Mouse (Mus musculus): ENCODE data around the gene Prkca. TPM values are rescaled to one million over a fixed set of nuclear protein-coding genes. Genes with fewer than 3 reads are reported as not detected.

Prkca gene
- polyA plus RNA-seq, 1 experiment from 2014 or later = 4.5 TPM

- Histone ChIP-seq H3K4me1 (ENCODE audit: control insufficient read depth, insufficient read depth, low read length) (peaks cover 7% of the 10 kb centered on the region; the same call in 1 of the 2 replicates), H3K27ac (ENCODE audit: low read depth, low read length) (no peak overlapping the region), H3K4me3 (ENCODE audit: low read depth, low read length) (no peak overlapping the region), H3K27me3 (ENCODE audit: control insufficient read depth, insufficient read depth, low read length) (no peaks in the 10 kb centered on the region), H3K36me3 (ENCODE audit: control insufficient read depth, insufficient read depth, low read length) (no peaks in the 10 kb centered on the region), H3K4me2 (no peak overlapping the region), H3K9ac (ENCODE audit: low read length) (no peak overlapping the region), H3K9me3 (ENCODE audit: control insufficient read depth, low read length) (no peaks in the 10 kb centered on the region)
- 81% methylated on average over 4 of the region's 4 CpGs for WGBS
- ATAC-seq (ENCODE audit: low FRiP score) = no peak
- DNase-seq (ENCODE audit: low spot score, missing footprints) = no peak
Observed at GRCm38 (mm10) chr11:108228497-108228896, 115.2 kb downstream of the Prkca start.

- no peak for ATAC-seq (ENCODE audit: low FRiP score)
- 93% methylated on average over 5 of the region's 5 CpGs for WGBS
- H3K4me1 ChIP-seq (ENCODE audit: control insufficient read depth, insufficient read depth, low read length) = peaks cover 7% of the 10 kb centered on the region; the same call in 1 of the 2 replicates
Observed at GRCm38 (mm10) chr11:108226248-108226647, 117.5 kb downstream of the Prkca start.

GRCm38 (mm10) chr11:108224233-108224973 lies 119.3 kb downstream of the Prkca start:
- Histone ChIP-seq H3K4me2 (no peak overlapping the region), H3K27me3 (ENCODE audit: control insufficient read depth, insufficient read depth, low read length) (no peaks in the 10 kb centered on the region; the same call in 1 of the 2 replicates), H3K4me1 (ENCODE audit: control insufficient read depth, insufficient read depth, low read length) (peaks cover 7% of the 10 kb centered on the region; the same call in 1 of the 2 replicates), H3K9ac (ENCODE audit: low read length) (no peak overlapping the region), H3K9me3 (ENCODE audit: control insufficient read depth, low read length) (no peaks in the 10 kb centered on the region), H3K4me3 (ENCODE audit: low read depth, low read length) (no peak overlapping the region), H3K36me3 (ENCODE audit: control insufficient read depth, insufficient read depth, low read length) (no peaks in the 10 kb centered on the region), H3K27ac (ENCODE audit: low read depth, low read length) (no peak overlapping the region)
- WGBS = 44% methylated on average over 11 of the region's 11 CpGs
- no peak for ATAC-seq (ENCODE audit: low FRiP score)
- no peak for DNase-seq (ENCODE audit: low spot score, missing footprints)

More at GRCm38 (mm10) chr11:108226248-108226647, 117.5 kb downstream of the Prkca start:
- Histone ChIP-seq H3K9ac (ENCODE audit: low read length) (no peak overlapping the region), H3K36me3 (ENCODE audit: control insufficient read depth, insufficient read depth, low read length) (no peaks in the 10 kb centered on the region), H3K9me3 (ENCODE audit: control insufficient read depth, low read length) (no peaks in the 10 kb centered on the region), H3K4me3 (ENCODE audit: low read depth, low read length) (no peak overlapping the region), H3K27me3 (ENCODE audit: control insufficient read depth, insufficient read depth, low read length) (no peaks in the 10 kb centered on the region; the same call in 1 of the 2 replicates), H3K4me2 (no peak overlapping the region), H3K27ac (ENCODE audit: low read depth, low read length) (no peak overlapping the region)
- DNase-seq (ENCODE audit: low spot score, missing footprints) = no peak

- no peak overlapping the region for H3K9ac ChIP-seq (ENCODE audit: low read length)
- no peaks in the 10 kb centered on the region for H3K36me3 ChIP-seq (ENCODE audit: control insufficient read depth, insufficient read depth, low read length)
- DNase-seq (ENCODE audit: low spot score, missing footprints) (no peak), ATAC-seq (ENCODE audit: low FRiP score) (no peak)
- no peak overlapping the region for H3K4me2 ChIP-seq
- H3K4me1 ChIP-seq (ENCODE audit: control insufficient read depth, insufficient read depth, low read length) = peaks cover 7% of the 10 kb centered on the region; the same call in 1 of the 2 replicates
- no peak overlapping the region for H3K27ac ChIP-seq (ENCODE audit: low read depth, low read length)
- 49% methylated on average over 13 of the region's 13 CpGs for WGBS
- H3K4me3 ChIP-seq (ENCODE audit: low read depth, low read length) = no peak overlapping the region
- no peaks in the 10 kb centered on the region for H3K9me3 ChIP-seq (ENCODE audit: control insufficient read depth, low read length)
- no peaks in the 10 kb centered on the region; the same call in 1 of the 2 replicates for H3K27me3 ChIP-seq (ENCODE audit: control insufficient read depth, insufficient read depth, low read length)
Observed at GRCm38 (mm10) chr11:108223613-108224232, 120.0 kb downstream of the Prkca start.

GRCm38 (mm10) chr11:108223154-108223553 lies 120.6 kb downstream of the Prkca start:
- 84% methylated on average over 6 of the region's 6 CpGs for WGBS

GRCm38 (mm10) chr11:108222616-108223015 lies 121.1 kb downstream of the Prkca start:
- DNase-seq (ENCODE audit: low spot score, missing footprints) (no peak), ATAC-seq (ENCODE audit: low FRiP score) (no peak)
- no peak overlapping the region for H3K9ac ChIP-seq (ENCODE audit: low read length)
- no peak overlapping the region for H3K4me2 ChIP-seq
- peaks cover 7% of the 10 kb centered on the region; the same call in 1 of the 2 replicates for H3K4me1 ChIP-seq (ENCODE audit: control insufficient read depth, insufficient read depth, low read length)
- no peaks in the 10 kb centered on the region for H3K9me3 ChIP-seq (ENCODE audit: control insufficient read depth, low read length)
- WGBS = 88% methylated on average over 8 of the region's 8 CpGs
- H3K4me3 ChIP-seq (ENCODE audit: low read depth, low read length) = no peak overlapping the region
- no peak overlapping the region for H3K27ac ChIP-seq (ENCODE audit: low read depth, low read length)
- no peaks in the 10 kb centered on the region; the same call in 1 of the 2 replicates for H3K27me3 ChIP-seq (ENCODE audit: control insufficient read depth, insufficient read depth, low read length)
- H3K36me3 ChIP-seq (ENCODE audit: control insufficient read depth, insufficient read depth, low read length) = no peaks in the 10 kb centered on the region

More at GRCm38 (mm10) chr11:108223154-108223553, 120.6 kb downstream of the Prkca start:
- DNase-seq (ENCODE audit: low spot score, missing footprints) (no peak), ATAC-seq (ENCODE audit: low FRiP score) (no peak)
- Histone ChIP-seq H3K4me1 (ENCODE audit: control insufficient read depth, insufficient read depth, low read length) (peaks cover 7% of the 10 kb centered on the region; the same call in 1 of the 2 replicates), H3K4me3 (ENCODE audit: low read depth, low read length) (no peak overlapping the region), H3K27me3 (ENCODE audit: control insufficient read depth, insufficient read depth, low read length) (no peaks in the 10 kb centered on the region; the same call in 1 of the 2 replicates), H3K9ac (ENCODE audit: low read length) (no peak overlapping the region), H3K36me3 (ENCODE audit: control insufficient read depth, insufficient read depth, low read length) (no peaks in the 10 kb centered on the region), H3K27ac (ENCODE audit: low read depth, low read length) (no peak overlapping the region), H3K4me2 (no peak overlapping the region), H3K9me3 (ENCODE audit: control insufficient read depth, low read length) (no peaks in the 10 kb centered on the region)

- peaks cover 7% of the 10 kb centered on the region; the same call in 1 of the 2 replicates for H3K4me1 ChIP-seq (ENCODE audit: control insufficient read depth, insufficient read depth, low read length)
- H3K4me2 ChIP-seq = no peak overlapping the region
- no peak overlapping the region for H3K27ac ChIP-seq (ENCODE audit: low read depth, low read length)
- no peaks in the 10 kb centered on the region for H3K9me3 ChIP-seq (ENCODE audit: control insufficient read depth, low read length)
- no peak overlapping the region for H3K9ac ChIP-seq (ENCODE audit: low read length)
- 89% methylated on average over 3 of the region's 3 CpGs for WGBS
- H3K36me3 ChIP-seq (ENCODE audit: control insufficient read depth, insufficient read depth, low read length) = no peaks in the 10 kb centered on the region
- H3K4me3 ChIP-seq (ENCODE audit: low read depth, low read length) = no peak overlapping the region
- DNase-seq (ENCODE audit: low spot score, missing footprints) = no peak
- H3K27me3 ChIP-seq (ENCODE audit: control insufficient read depth, insufficient read depth, low read length) = no peaks in the 10 kb centered on the region; the same call in 1 of the 2 replicates
- ATAC-seq (ENCODE audit: low FRiP score) = no peak
Observed at GRCm38 (mm10) chr11:108222026-108222425, 121.7 kb downstream of the Prkca start.

- DNase-seq (ENCODE audit: low spot score, missing footprints) (no peak), ATAC-seq (ENCODE audit: low FRiP score) (no peak)
- no peak overlapping the region for H3K4me3 ChIP-seq (ENCODE audit: low read depth, low read length)
- peaks cover 7% of the 10 kb centered on the region; the same call in 1 of the 2 replicates for H3K4me1 ChIP-seq (ENCODE audit: control insufficient read depth, insufficient read depth, low read length)
- no peak overlapping the region for H3K9ac ChIP-seq (ENCODE audit: low read length)
- no peak overlapping the region for H3K4me2 ChIP-seq
- H3K36me3 ChIP-seq (ENCODE audit: control insufficient read depth, insufficient read depth, low read length) = no peaks in the 10 kb centered on the region
- H3K27ac ChIP-seq (ENCODE audit: low read depth, low read length) = no peak overlapping the region
- H3K27me3 ChIP-seq (ENCODE audit: control insufficient read depth, insufficient read depth, low read length) = no peaks in the 10 kb centered on the region; the same call in 1 of the 2 replicates
- no peaks in the 10 kb centered on the region for H3K9me3 ChIP-seq (ENCODE audit: control insufficient read depth, low read length)
- 88% methylated on average over 13 of the region's 13 CpGs for WGBS
Observed at GRCm38 (mm10) chr11:108221124-108221835, 122.4 kb downstream of the Prkca start.

Data from midbrain, embryonic 11.5 days (tissue).